Mouse (Mus musculus) retina, adult 2 months (tissue): ENCODE data around the gene Cd44.

Experiments used
- DNase-seq: peaks from one replicate; pipeline ENCODE4 v3.0.0-alpha.2; 2012; ENCODE audit warnings: low read depth, low spot score

Gene Cd44

DNA sequence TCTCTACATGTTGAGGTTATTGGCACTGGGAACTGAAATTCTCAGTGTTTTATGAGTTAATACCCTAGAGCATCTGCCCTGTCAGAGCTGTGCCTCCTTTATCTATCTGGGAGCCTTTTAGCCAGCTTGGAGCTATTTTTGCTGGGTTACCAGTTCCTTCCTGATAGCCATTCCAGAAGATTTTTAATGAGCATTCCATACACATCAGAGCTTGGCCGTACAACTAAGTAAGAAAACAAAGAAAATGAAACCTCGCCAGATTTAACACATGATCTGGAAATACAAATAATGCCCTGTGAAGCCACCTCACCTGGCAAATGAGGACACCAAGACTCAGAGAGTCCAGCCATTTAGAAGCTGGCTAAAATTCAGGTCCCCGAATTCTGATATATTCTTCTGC lies 138.3 kb downstream of the Cd44 start:
- DNase-seq: no peak
